Mouse (Mus musculus) urinary bladder, adult 18-20 months (tissue): ENCODE results near the gene Ap2m1.

ENCODE experiments used
- DNase-seq, 2 experiments: peaks; one replicate each; pipeline ENCODE4 v3.0.0; 2022; ENCODE audit warnings: low spot score in 2 of 2, mixed read lengths in 2 of 2

Gene Ap2m1

GRCm38 (mm10) chr16:20529375-20529774 is 5.9 kb upstream of the Ap2m1 start:
- DNase-seq = no peak

GRCm38 (mm10) chr16:20530941-20531340 is 4.3 kb upstream of the Ap2m1 start:
- no peak for DNase-seq

- no peak for DNase-seq
Measured at GRCm38 (mm10) chr16:20534617-20535295, 522 bp upstream of the Ap2m1 start.

GRCm38 (mm10) chr16:20536081-20536665 is 895 bp downstream of the Ap2m1 start:
- no peak for DNase-seq

- DNase-seq = no peak
Measured at GRCm38 (mm10) chr16:20537071-20537471, 1.8 kb downstream of the Ap2m1 start.

- DNase-seq = no peak
Measured at GRCm38 (mm10) chr16:20537601-20538320, 2.5 kb downstream of the Ap2m1 start.

- DNase-seq = no peak
Measured at GRCm38 (mm10) chr16:20539649-20540048, 4.4 kb downstream of the Ap2m1 start.

- DNase-seq = no peak
Measured at GRCm38 (mm10) chr16:20540438-20540837, 5.2 kb downstream of the Ap2m1 start.

- no peak for DNase-seq
Measured at GRCm38 (mm10) chr16:20545696-20546095, 10.4 kb downstream of the Ap2m1 start.

- DNase-seq = no peak
Measured at GRCm38 (mm10) chr16:20547423-20547822, 12.1 kb downstream of the Ap2m1 start.

- peak; percentile 90 to 98 for DNase-seq
Measured at GRCm38 (mm10) chr16:20548096-20548948, 13.0 kb downstream of the Ap2m1 start, which contains the start of gene Abcf3. Gene Abcf3 (plus strand): TSS chr16:20548577.

- DNase-seq = no peak
Measured at GRCm38 (mm10) chr16:20549161-20549560, 13.9 kb downstream of the Ap2m1 start.

- DNase-seq = no peak
Measured at GRCm38 (mm10) chr16:20551691-20552090, 16.4 kb downstream of the Ap2m1 start.

GRCm38 (mm10) chr16:20552594-20552993 is 17.3 kb downstream of the Ap2m1 start:
- DNase-seq = no peak

GRCm38 (mm10) chr16:20555000-20555399 is 19.7 kb downstream of the Ap2m1 start:
- DNase-seq = no peak

GRCm38 (mm10) chr16:20557381-20557780 is 22.1 kb downstream of the Ap2m1 start:
- no peak for DNase-seq

- no peak for DNase-seq
Measured at GRCm38 (mm10) chr16:20565075-20565474, 29.8 kb downstream of the Ap2m1 start.

GRCm38 (mm10) chr16:20589366-20589938 is 54.2 kb downstream of the Ap2m1 start, which contains the start of gene Vwa5b2:
Gene Vwa5b2 (plus strand): TSS chr16:20589471.
- no peak for DNase-seq

- DNase-seq = no peak
Measured at GRCm38 (mm10) chr16:20589939-20590679, 54.8 kb downstream of the Ap2m1 start.

GRCm38 (mm10) chr16:20590680-20591038 is 55.4 kb downstream of the Ap2m1 start:
- DNase-seq = no peak
